18 mouse cellular contexts compared by ENCODE assay signal in the genomic region with DNA sequence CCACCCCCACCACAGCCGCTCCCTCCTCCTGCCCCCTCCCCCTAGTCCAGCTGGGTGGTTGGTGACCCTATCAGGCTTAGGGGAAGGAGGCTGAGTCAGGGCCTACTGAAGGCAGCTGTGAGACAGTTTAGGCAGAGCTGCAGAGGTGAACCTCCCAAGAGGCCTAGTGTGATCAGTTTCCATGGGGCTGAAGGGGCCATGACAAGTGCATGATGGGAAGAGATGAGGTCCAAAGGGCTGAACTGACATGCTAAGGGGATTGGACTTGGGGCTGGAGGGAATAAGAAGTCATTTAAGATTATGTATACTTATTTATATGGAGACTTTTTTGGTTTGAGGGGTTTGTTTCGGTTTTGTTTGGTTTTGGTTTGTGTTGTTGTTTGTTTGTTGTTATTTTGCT. TPM values are rescaled to one million over a fixed set of nuclear protein-coding genes. Genes with fewer than 3 reads are reported as not detected.
DNase-seq lines count a peak whose midpoint lies in the region; ATAC-seq and TF ChIP-seq lines count a peak whose summit lies in the region.
"Had no signal": no experiment of that assay in that cellular context is flagged by ENCODE, and none has a peak within 500 bp of the region (broad histone marks: within the 10 kb centered on the region; RNA-seq: fewer than 3 reads in every experiment).

No protein-coding gene starts in this region.

- no peak overlapping the region for H3K4me2 ChIP-seq in intestine, postnatal 0 days (replicated peaks; ENCODE audit: low read depth)
- H3K4me2 ChIP-seq in intestine, embryonic 16.5 days (ENCODE audit: low read depth, low read length) = no peak overlapping the region
- no peak overlapping the region for H3K4me2 ChIP-seq in liver, embryonic 16.5 days (ENCODE audit: low read depth, low read length)
- H3K4me2 ChIP-seq in liver, embryonic 12.5 days = no peak overlapping the region
- H3K4me2 ChIP-seq: forebrain, embryonic 13.5 days; heart, embryonic 15.5 days; hindbrain, embryonic 14.5 days had no signal

- DNase-seq in cerebellum, adult 8-10 months = no peak
- DNase-seq: adrenal gland, postnatal 14 days; cerebellum, adult 9-11 months; cerebellum, postnatal 36 days; forebrain, postnatal 0 days; gastrocnemius, postnatal 14 days had no signal

- TF ChIP-seq CTCF in intestine, postnatal 0 days (IDR thresholded peaks at IDR 0.05; ENCODE audit: low read depth) = no peak

- H3K4me1 ChIP-seq in intestine, postnatal 0 days (replicated peaks; ENCODE audit: control insufficient read depth, insufficient read depth, low read length) = peaks cover 5% of the 10 kb centered on the region; the same call in 1 of the 2 replicates
- peaks cover 5% of the 10 kb centered on the region; the same call in 1 of the 2 replicates for H3K4me1 ChIP-seq in intestine, embryonic 16.5 days (ENCODE audit: control insufficient read depth, insufficient read depth, low read length)
- H3K4me1 ChIP-seq in liver, embryonic 16.5 days (ENCODE audit: control insufficient read depth, low read depth, low read length) = no peaks in the 10 kb centered on the region; the same call in 1 of the 2 replicates
- H3K4me1 ChIP-seq in liver, embryonic 12.5 days = no peaks in the 10 kb centered on the region
- H3K4me1 ChIP-seq: embryonic facial prominence, embryonic 10.5 days; forebrain, embryonic 13.5 days; heart, embryonic 10.5 days; heart, embryonic 15.5 days had no signal

- peak overlapping the region; percentile 47; the same call in 1 of the 2 replicates for H3K27ac ChIP-seq in intestine, postnatal 0 days (ENCODE audit: low read depth, low read length)
- no peak overlapping the region for H3K27ac ChIP-seq in intestine, embryonic 16.5 days (ENCODE audit: low read length)
- peak overlapping the region; percentile 56; the same call in 1 of the 2 replicates for H3K27ac ChIP-seq in liver, embryonic 16.5 days (ENCODE audit: low read length)
- H3K27ac ChIP-seq in liver, embryonic 12.5 days = no peak overlapping the region
- H3K27ac ChIP-seq: embryonic facial prominence, embryonic 10.5 days; forebrain, embryonic 13.5 days; heart, embryonic 10.5 days; heart, embryonic 15.5 days; hindbrain, embryonic 14.5 days had no signal

- no peak for ATAC-seq in intestine, postnatal 0 days
- ATAC-seq in intestine, embryonic 16.5 days = no peak
- ATAC-seq in liver, embryonic 16.5 days (ENCODE audit: low read depth) = no peak
- ATAC-seq in liver, embryonic 12.5 days = no peak
- ATAC-seq in common myeloid progenitor, adult 5-6 weeks (replicated peaks; ENCODE audit: low read depth, poor library complexity, severe bottlenecking) = peak; percentile 47
- ATAC-seq: forebrain, embryonic 13.5 days; forebrain, postnatal 0 days had no signal

- WGBS in intestine, postnatal 0 days = 88% methylated on average over 2 of the region's 2 CpGs
- 73% methylated on average over 2 of the region's 2 CpGs for WGBS in intestine, embryonic 16.5 days
- 38% methylated on average over 2 of the region's 2 CpGs for WGBS in liver, embryonic 16.5 days (ENCODE audit: insufficient replicate concordance)
- WGBS in liver, embryonic 12.5 days (ENCODE audit: insufficient replicate concordance) = 41% methylated on average over 2 of the region's 2 CpGs

- H3K9ac ChIP-seq in intestine, postnatal 0 days (ENCODE audit: low read depth, low read length) = no peak overlapping the region
- H3K9ac ChIP-seq in intestine, embryonic 16.5 days (ENCODE audit: low read depth, low read length) = no peak overlapping the region
- no peak overlapping the region for H3K9ac ChIP-seq in liver, embryonic 16.5 days (ENCODE audit: low read depth, low read length)
- H3K9ac ChIP-seq in liver, embryonic 12.5 days = no peak overlapping the region
- H3K9ac ChIP-seq: forebrain, embryonic 13.5 days; forebrain, postnatal 0 days; heart, embryonic 15.5 days; hindbrain, embryonic 14.5 days had no signal

- H3K9me3 ChIP-seq in intestine, postnatal 0 days (ENCODE audit: control insufficient read depth) = no peaks in the 10 kb centered on the region
- H3K9me3 ChIP-seq in intestine, embryonic 16.5 days (ENCODE audit: control insufficient read depth, low read length) = no peaks in the 10 kb centered on the region
- H3K9me3 ChIP-seq in liver, embryonic 16.5 days (replicated peaks; ENCODE audit: control insufficient read depth, low read length) = no peaks in the 10 kb centered on the region
- no peaks in the 10 kb centered on the region for H3K9me3 ChIP-seq in liver, embryonic 12.5 days (replicated peaks)
- H3K9me3 ChIP-seq: embryonic facial prominence, embryonic 10.5 days; forebrain, embryonic 13.5 days; G1E; heart, embryonic 10.5 days; heart, embryonic 15.5 days had no signal

- H3K4me3 ChIP-seq in intestine, postnatal 0 days (ENCODE audit: low read depth, low read length) = no peak overlapping the region
- no peak overlapping the region for H3K4me3 ChIP-seq in intestine, embryonic 16.5 days (ENCODE audit: low read length)
- H3K4me3 ChIP-seq in liver, embryonic 16.5 days (ENCODE audit: low read depth, low read length) = no peak overlapping the region
- H3K4me3 ChIP-seq in liver, embryonic 12.5 days = no peak overlapping the region
- H3K4me3 ChIP-seq: embryonic facial prominence, embryonic 10.5 days; forebrain, embryonic 13.5 days; heart, embryonic 10.5 days; heart, embryonic 15.5 days had no signal

- H3K36me3 ChIP-seq in intestine, postnatal 0 days (ENCODE audit: control insufficient read depth, insufficient read depth) = peaks cover 3% of the 10 kb centered on the region; the same call in 1 of the 2 replicates
- H3K36me3 ChIP-seq in intestine, embryonic 16.5 days (ENCODE audit: control insufficient read depth, insufficient read depth, low read length) = no peaks in the 10 kb centered on the region
- H3K36me3 ChIP-seq in liver, embryonic 16.5 days (ENCODE audit: control insufficient read depth, insufficient read depth) = no peaks in the 10 kb centered on the region
- H3K36me3 ChIP-seq in liver, embryonic 12.5 days = no peaks in the 10 kb centered on the region
- H3K36me3 ChIP-seq: embryonic facial prominence, embryonic 10.5 days; G1E; heart, embryonic 10.5 days; heart, embryonic 15.5 days had no signal

- H3K27me3 ChIP-seq in intestine, postnatal 0 days (replicated peaks; ENCODE audit: control insufficient read depth, insufficient read depth, low read length) = no peaks in the 10 kb centered on the region
- no peaks in the 10 kb centered on the region for H3K27me3 ChIP-seq in intestine, embryonic 16.5 days (replicated peaks; ENCODE audit: control insufficient read depth, insufficient read depth, low read length)
- H3K27me3 ChIP-seq in liver, embryonic 16.5 days (ENCODE audit: control insufficient read depth, insufficient read depth, low read depth, low read length) = no peaks in the 10 kb centered on the region
- no peaks in the 10 kb centered on the region for H3K27me3 ChIP-seq in liver, embryonic 12.5 days (replicated peaks)
- H3K27me3 ChIP-seq: forebrain, embryonic 13.5 days; heart, embryonic 15.5 days had no signal

RNA-seq across cellular contexts. Expression of gene Cdpf1, which starts 35.3 kb away (rescaled TPM):
- 48.6 and 49.9 TPM in 2 replicates for polyA plus RNA-seq in intestine, postnatal 0 days (2015; fragmentation: Nextera tagmentation; extraction: Ambion mirVana)
- 58.2 and 62.2 TPM in 2 replicates for polyA plus RNA-seq in intestine, embryonic 16.5 days (2015; fragmentation: Nextera tagmentation; extraction: Ambion mirVana)
- polyA plus RNA-seq in liver, embryonic 16.5 days (2015; fragmentation: Nextera tagmentation; extraction: Ambion mirVana) = 17.2 and 18.6 TPM in 2 replicates
- 28.6 and 29.4 TPM in 2 replicates for polyA plus RNA-seq in liver, embryonic 12.5 days (2016; fragmentation: Nextera tagmentation; extraction: Ambion mirVana)
- total RNA-seq in common myeloid progenitor, adult 5-6 weeks (2017) = 9.0 and 17.4 TPM in 2 replicates

RNA-seq across cellular contexts. Expression of gene Ppara, which starts 41.5 kb away (rescaled TPM):
- polyA plus RNA-seq in intestine, postnatal 0 days (2015; fragmentation: Nextera tagmentation; extraction: Ambion mirVana) = 14.3 and 21.0 TPM in 2 replicates
- polyA plus RNA-seq in intestine, embryonic 16.5 days (2015; fragmentation: Nextera tagmentation; extraction: Ambion mirVana) = 31.0 and 37.6 TPM in 2 replicates
- 41.8 and 51.3 TPM in 2 replicates for polyA plus RNA-seq in liver, embryonic 16.5 days (2015; fragmentation: Nextera tagmentation; extraction: Ambion mirVana)
- 5.7 TPM in 2 replicates for polyA plus RNA-seq in liver, embryonic 12.5 days (2016; fragmentation: Nextera tagmentation; extraction: Ambion mirVana)
- not detected in 2 replicates for total RNA-seq in common myeloid progenitor, adult 5-6 weeks (2017)
- total RNA-seq: hematopoietic stem cell, adult 5-6 weeks had no signal
- polyA plus RNA-seq: G1E had no signal

RNA-seq across cellular contexts. Expression of gene Pkdrej, which starts 45.3 kb away (rescaled TPM):
- 0.07 and 0.12 TPM in 2 replicates for polyA plus RNA-seq in intestine, postnatal 0 days (2015; fragmentation: Nextera tagmentation; extraction: Ambion mirVana)
- polyA plus RNA-seq in intestine, embryonic 16.5 days (2015; fragmentation: Nextera tagmentation; extraction: Ambion mirVana) = 0.17 and 0.18 TPM in 2 replicates
- polyA plus RNA-seq in liver, embryonic 16.5 days (2015; fragmentation: Nextera tagmentation; extraction: Ambion mirVana) = 0.09 TPM in 2 replicates
- 0.07 and 0.12 TPM in 2 replicates for polyA plus RNA-seq in liver, embryonic 12.5 days (2016; fragmentation: Nextera tagmentation; extraction: Ambion mirVana)
- total RNA-seq in common myeloid progenitor, adult 5-6 weeks (2017) = 0.05 TPM in 1 of 2 replicates, not detected in the other
- total RNA-seq: hematopoietic stem cell, adult 5-6 weeks had no signal
- polyA plus RNA-seq: forebrain, embryonic 13.5 days; G1E had no signal

RNA-seq across cellular contexts. Expression of gene Ttc38, which starts 55.9 kb away (rescaled TPM):
- 8.6 and 10.4 TPM in 2 replicates for polyA plus RNA-seq in intestine, postnatal 0 days (2015; fragmentation: Nextera tagmentation; extraction: Ambion mirVana)
- polyA plus RNA-seq in intestine, embryonic 16.5 days (2015; fragmentation: Nextera tagmentation; extraction: Ambion mirVana) = 13.4 and 15.1 TPM in 2 replicates
- polyA plus RNA-seq in liver, embryonic 16.5 days (2015; fragmentation: Nextera tagmentation; extraction: Ambion mirVana) = 8.9 and 10.7 TPM in 2 replicates
- 5.2 and 6.0 TPM in 2 replicates for polyA plus RNA-seq in liver, embryonic 12.5 days (2016; fragmentation: Nextera tagmentation; extraction: Ambion mirVana)
- total RNA-seq in common myeloid progenitor, adult 5-6 weeks (2017) = 1.9 and 4.5 TPM in 2 replicates

Comparison
In these comparisons a context has a peak if more than half of its experiments do, and no peak if none do; other contexts are left out.
1. H3K27ac ChIP-seq: peak in intestine, postnatal 0 days (single experiment) and liver, embryonic 16.5 days (single experiment); none in intestine, embryonic 16.5 days (single experiment) and liver, embryonic 12.5 days (single experiment).